Mouse (Mus musculus): Measurements from ENCODE around the gene Pakap.

Pakap gene

DNA sequence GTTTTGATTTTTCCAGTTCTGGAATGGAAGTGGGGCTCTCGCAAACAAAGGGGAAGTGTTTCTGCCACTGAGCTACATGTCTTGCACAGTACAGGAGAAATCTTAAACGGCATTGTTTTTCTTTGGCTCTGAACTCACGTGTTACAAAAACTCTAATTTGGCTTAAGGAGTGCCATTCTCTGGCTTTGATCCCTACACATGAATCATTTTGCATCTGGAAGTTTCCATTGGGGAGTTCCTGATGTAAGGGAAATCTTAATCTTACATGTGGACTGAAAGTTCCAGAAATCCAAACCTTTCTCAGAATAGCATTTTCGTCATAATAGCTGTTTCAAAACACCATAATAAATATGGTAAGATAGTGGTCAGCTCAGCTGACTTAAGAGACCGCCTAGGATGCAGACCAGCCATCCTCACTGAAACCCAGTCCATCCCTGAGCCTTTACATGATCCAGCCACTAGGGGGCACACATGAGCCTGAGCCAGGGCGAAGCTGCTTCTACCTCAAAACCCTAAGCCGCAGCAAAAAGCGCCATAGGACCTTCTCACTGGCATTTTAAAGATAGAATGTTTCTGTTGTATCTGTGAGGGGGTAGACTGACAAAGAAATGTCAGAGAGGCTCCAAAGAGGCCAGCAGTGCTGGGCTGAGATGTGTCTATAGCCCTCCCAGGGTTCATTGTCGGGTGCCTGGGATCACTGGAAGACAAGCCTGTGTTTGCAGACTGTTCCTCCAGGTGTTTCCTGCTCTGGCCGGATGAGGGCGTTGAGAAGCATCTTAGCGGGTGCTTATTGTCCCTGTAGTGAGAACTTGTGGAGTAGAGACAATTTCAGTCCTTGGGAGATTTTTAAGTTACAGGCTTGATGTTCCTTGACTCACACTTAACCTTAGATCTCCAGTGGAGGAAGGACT, 105.3 kb downstream of the Pakap start:
- peak; percentile 88 to 91 for DNase-seq (ENCODE audit: low spot score in 2 of 2)

DNA sequence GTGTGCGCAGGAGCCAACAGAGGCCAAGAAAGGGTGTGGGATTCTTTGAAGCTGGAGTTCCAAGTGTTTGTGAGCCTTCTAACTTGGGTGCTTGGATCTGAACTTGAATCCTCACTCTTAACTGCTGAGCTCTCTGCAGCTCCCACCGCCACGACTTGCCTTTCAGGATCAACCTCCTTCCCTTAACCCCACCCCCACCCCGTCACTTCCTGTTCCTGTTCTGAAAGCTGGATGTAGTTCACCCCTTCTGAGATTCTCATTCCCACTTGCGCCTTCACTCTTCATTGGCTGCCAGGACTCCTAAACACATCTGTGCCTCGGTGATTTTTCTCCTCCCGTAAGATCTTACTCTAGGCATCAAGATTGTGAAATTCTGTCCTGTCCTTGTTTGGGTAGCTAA, 106.4 kb downstream of the Pakap start:
- DNase-seq (ENCODE audit: low spot score in 2 of 2) = no peak

DNA sequence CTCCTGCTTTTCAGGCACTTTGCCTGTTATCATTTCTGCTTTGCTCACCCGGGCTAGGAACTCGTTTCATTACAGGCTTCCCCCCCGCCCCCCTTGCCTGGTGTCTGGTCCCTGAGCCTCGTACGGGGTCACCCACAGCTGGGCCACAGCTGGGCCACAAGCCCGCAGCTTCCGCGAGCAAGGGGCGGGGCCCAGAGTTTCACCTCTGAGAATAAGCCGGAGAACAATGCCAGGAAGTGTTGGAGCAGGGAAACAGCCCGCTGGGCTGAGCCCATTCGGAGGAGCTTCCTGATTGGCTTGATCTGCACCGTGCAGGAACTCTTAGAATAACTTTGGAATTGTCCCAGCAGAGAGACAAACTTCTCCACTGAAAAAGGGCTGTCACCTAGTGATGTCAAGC, 107.4 kb downstream of the Pakap start:
- DNase-seq (ENCODE audit: low spot score in 2 of 2) = peak; percentile 92 to 97

DNA sequence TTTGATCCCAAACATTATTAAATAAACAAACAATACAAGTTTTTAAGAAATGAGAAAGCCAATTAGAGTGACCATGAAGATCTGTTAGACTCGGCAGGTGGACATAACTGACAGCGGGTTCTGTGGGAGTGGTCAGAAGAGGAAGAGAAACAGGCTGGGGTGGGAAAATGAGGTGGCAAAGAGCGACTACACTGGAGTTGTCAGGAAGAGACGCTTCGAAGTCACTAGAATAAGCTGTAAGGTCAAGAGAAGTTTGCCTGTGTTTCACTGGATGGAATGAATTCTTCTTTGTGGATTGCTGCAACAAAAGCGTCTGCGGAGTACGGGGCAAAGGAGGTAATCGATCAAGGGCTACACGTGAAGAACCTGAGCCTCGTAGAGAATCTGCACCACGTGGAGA, 109.9 kb downstream of the Pakap start:
- no peak for DNase-seq (ENCODE audit: low spot score in 2 of 2)

DNA sequence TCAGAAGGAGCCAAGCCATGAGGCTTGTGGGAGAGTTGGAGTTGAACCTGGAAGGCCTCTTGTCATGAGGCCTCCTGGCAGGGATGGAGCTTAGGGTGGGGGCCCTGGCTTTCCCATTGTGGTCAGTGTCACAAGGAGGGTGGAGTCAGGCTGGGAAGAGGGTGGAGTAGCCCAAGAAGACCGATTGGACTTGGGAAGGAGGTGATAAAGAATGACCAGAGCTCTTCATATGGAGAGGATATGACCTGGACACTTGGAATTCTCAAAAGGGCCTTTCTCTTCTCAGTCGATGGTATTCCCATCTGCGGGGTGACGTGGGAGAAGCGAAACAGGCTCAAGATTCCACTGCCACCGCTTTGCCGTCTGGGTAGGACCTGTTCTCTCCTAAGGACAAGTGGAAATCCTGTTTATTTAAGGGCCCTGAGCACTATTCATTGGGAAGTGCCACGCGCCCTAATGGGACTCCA, 111.0 kb downstream of the Pakap start:
- DNase-seq (ENCODE audit: low spot score in 2 of 2) = peak; percentile 80 to 91

DNA sequence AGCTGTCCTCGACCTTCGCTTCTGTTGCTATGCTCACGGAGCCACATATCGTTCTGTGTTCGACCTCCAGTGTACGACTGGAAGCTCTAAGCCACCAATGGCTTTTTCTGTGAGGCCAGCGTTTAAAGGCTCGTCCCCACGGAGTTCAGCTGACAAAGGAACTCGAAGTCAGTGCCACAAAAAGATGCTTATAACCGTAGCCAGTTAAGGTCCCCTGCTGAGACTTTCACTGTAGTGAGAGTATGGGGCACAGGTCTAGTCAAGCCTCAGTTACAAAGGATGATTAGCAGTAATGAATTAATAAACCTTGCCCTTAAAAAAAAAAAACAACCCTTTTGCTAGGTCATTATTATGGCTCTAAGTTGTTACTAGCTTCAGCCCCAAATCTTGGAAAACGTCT, 112.2 kb downstream of the Pakap start:
- no peak for DNase-seq (ENCODE audit: low spot score in 2 of 2)

DNA sequence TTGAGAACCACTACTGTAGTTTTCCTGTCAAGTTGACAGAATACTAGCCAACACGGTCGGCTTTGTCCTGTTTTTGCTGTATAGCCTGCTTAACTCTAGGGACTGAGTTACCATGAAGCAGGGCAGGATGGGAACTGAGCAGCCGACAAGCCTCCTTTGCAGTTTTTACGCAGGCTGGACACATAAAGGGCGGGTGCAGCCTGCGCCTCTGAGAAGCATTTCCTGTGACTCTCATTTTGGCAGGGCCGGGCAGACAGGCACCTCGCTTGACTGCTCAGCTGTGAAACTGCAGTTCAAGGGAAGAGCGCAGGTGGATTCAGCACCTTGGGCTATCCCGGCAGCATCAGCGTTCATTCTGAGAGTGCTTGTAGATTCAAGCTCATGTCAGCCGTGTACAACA, 113.5 kb downstream of the Pakap start:
- peak; percentile 68 to 79 for DNase-seq (ENCODE audit: low spot score in 2 of 2)

DNA sequence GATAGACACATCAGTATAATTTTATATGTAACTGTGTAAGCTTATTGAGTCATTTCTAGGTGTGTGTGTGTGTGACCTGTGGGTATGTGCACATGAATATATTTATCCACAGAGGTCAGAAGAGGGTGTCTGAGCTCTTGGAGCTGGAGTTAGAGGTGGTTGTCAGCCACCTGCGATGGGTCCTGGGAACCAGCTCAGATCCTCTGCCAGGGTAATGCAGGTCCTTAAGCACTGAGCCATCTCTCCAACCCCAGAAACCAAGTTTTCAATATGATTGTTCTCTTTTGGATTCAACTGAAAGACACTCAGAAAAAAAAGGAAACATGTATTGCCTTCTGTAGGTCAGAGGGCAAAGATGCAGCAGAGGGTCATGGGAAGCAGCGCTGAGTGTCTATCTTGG, 114.4 kb downstream of the Pakap start:
- DNase-seq (ENCODE audit: low spot score in 2 of 2) = no peak

DNA sequence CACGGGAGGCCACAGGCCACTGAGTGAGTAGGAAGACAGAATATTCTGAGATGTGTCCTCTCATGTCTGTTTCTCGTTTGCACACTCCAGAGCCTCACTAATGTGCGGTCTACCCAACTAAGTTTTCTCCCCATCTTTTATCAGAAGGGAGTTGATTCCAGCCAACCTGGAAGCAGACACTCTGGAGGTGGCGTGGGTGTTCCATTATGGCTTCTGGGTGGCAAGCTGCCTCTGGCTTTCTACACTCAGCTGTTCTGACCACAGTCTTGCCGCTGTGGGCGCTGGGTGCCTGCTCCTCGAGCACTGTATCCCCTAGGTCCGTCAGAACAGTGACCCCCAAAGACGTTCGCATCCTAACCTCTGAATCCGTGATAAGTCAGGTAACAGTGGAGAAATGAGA, 115.0 kb downstream of the Pakap start:
- no peak for DNase-seq (ENCODE audit: low spot score in 2 of 2)

DNA sequence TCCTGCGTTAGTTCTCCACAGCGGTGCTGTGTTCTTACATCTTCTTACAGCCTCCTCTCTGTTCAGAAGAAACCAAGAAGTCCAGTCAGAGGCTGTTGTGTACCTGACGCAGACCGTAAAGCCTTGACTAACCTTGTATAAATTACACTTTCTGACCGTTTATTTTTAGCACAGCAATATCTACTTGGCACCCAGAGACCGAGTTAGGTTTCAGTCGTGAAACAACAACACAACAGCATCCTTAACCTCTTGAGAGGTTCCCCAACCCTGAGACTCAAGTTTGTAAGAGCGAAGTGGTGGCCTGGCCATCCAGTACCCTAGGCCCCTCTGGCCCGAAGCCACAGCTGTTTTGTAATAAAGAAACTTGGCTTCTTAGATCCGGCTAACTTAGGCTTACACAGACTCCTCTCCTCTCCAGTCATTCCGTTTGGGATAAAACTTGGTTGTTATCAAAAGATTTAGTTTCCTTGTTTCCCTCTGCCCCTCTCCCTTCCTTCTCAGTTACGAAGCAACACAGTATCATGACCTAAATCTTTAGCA, 116.8 kb downstream of the Pakap start:
- no peak for DNase-seq (ENCODE audit: low spot score in 2 of 2)

DNA sequence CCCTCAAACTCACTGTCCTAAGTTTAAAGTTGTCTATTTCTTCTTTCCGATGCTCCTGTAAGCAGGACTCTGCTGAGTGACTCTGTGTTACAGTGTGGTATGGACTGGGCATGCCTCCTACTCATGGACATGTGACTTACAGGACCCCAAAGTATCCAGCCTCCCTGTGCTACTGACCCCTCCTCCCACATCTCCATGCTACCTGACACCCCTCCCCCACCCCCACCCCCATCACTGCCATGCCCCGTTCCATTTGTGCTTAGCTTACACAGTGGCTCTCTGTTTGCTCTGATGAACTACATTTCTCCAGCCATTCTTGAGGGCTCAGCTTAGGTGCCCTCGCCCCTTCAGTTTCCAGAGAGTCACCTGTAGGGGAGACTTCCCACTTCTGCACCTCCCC, 118.8 kb downstream of the Pakap start:
- no peak for DNase-seq (ENCODE audit: low spot score in 2 of 2)

DNA sequence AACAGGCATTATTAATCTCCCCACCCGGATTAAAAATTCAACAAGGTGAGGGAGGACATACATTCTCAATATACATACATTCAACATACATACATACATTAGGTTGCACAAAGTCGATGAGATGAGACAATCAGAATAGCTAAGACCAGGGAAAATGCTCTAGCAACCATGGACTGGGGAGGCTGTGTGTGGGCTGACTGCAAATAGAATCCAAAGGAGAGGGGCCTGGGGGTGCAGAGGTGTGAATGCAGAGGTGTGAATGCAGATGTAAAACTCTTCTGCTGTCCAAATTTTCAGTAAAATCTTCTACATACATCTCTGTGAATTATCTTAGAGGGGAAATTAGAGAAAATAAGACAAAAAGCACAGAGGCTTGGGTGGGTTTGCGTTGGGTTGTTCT, 119.6 kb downstream of the Pakap start:
- no peak for DNase-seq (ENCODE audit: low spot score in 2 of 2)

DNA sequence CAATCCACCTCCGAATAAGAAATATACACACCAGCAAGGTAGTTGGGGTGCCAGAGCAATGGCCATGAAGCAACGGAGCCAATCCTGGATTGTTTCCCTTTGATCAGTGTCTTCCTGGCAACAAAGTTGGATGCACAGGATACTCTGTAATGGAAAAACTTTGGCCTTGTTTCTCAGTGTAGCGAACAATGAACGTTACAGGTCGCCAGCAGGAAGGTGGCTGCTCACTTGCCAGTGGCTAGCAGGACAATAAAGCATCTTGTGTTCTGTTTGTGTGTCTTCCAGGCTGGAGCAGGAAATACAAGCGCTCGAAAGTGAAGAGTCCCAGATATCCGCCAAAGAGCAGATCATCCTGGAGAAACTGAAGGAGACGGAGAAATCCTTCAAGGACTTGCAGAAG, 120.2 kb downstream of the Pakap start:
- DNase-seq (ENCODE audit: low spot score in 2 of 2) = peak; percentile 49 to 75

DNA sequence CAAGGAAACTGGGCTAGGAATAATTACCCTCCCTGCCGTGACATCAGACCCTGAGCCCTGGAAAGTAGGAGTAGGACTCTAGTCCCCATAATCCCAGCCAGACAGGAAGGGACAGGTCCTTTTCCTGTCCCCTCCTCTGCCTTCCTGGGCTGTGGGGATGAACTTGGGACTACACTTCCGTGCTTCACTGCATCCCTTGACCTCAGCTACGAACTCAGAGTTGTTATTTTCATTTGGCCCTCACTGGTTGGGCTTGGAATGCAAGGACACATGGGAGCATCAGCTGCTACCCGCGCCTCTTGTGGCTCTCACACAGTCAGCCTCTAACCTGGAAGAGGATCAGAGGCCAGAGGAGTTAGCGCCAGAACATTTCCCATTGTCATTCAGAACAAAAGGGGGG, 122.0 kb downstream of the Pakap start:
- peak; percentile 40 to 60 for DNase-seq (ENCODE audit: low spot score in 2 of 2)

DNA sequence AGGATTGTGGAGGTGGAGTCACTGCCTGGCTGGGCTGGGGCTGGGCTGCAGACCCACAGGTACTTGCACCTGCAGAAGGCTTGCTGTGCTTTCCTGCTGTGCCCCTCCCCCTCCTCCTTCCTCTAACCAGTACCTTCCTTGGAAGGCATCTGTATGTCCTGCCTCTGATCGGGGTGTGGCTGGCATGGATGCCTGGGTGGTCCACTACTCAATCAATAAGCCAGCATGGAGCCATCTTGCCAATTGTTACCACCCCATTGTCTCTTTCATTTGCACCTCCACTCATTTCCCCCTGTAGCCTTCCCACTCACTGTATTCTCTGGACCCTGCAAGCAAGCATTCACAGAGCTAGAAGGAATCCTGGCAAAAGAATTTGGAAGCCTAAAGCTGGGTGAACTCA, 122.8 kb downstream of the Pakap start:
- DNase-seq (ENCODE audit: low spot score in 2 of 2) = no peak

DNA sequence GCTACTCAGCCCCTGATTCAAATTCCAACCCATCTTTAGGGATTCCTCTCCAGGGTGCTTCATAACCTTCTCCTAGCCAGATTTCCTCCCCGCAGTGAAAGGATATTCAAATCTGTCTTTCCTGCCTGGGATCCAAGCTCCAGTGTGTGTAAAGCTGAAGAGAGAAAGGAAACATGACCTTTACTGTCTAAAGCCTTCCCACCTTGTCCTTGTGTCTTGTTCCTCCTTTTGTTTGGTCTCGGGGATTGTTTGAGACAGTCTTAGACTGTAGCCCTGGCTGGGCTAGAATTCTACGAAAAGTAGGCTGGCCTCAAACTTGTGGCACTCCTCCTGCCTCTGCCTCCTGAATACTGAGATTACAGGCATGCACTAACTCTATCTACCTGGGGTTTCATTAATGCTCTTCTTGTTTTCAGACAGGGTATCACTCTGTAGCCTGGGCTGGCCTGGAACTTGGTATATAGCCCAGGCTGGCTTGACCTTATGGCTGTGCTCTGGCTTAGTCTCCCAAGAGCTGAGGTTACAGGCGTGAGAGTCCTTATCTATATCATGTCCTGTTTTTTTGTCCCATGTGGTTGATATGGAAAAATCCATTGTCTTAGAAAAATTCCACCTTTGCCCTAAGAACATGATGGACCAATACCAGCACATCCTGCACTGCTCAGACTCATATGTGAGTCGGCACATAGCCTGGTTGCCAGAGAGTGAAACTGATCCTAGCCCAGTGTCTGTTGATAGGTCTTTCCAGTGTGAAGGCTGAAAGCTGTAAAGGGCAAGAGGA, 126.6 kb downstream of the Pakap start:
- DNase-seq (ENCODE audit: low spot score in 2 of 2) = peak; percentile 24 to 45

DNA sequence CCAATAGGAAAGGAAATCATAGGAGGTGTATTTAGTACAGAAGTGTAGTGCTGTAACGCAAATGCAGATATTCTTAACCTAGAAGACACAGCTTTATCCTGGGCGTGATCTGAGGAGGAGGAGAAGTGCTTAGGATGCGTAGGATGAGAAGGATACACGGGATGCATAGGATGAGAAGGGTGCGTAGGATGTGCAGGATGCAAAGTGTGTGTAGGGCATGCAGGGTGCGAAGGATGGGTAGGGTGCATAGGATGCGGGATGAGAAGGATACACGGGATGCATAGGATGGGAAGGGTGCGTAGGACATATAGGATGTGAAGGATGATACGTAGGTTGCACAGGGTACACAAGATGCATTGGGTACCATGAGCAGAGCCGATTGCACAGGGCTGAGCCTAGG, 129.0 kb downstream of the Pakap start:
- no peak for DNase-seq (ENCODE audit: low spot score in 2 of 2)

DNA sequence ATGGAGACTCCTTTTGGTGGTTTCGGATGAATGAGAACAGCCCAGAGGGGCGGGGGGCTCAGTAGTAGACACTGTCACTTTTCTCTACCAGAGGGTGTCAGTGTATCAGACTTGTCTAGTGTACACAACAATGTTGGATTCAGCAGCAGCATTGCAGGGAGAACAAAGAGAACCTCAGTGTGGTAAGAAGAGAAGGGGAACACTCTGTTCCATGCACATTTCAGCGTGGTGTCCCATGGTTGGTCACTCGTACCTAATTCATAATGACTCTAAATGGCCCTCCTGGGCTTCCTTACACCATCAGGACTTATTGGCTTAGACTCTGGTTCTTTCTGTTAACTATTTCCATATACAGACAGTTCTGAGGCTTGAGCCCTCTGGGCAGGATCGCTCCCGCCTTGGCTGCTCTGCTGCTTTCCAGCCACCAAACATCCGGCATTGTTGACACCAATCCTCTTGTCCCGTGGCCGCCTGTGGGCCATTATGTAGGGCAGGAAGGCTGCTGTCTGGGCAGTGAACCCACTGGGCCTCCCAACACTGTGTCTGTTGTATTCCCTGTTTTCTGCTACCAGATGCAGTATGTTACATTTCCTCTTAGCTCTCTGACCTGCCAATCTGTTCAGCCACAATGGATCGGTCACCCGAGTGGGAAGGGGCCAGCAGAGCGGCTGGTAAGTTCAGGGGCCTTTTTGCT, 130.1 kb downstream of the Pakap start:
- no peak for DNase-seq (ENCODE audit: low spot score in 2 of 2)

DNA sequence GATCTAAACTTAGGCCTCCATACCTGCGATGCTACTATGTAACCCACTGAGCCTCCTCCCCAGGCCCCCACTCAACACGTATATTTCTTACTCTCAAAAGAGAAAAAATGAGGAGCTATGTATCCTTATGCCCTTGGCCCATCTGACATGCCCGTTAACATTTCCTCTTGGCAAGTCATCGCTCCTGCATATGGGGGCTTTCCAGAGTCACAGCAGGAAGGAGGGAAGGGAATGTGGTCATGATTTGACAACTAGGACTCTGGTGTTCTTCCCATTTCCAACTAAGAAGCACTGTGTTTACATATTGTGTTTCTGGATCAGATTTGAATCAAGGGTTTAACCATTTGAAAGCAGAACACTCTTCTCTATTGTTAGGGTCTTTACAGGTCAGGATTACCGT, 133.6 kb downstream of the Pakap start:
- no peak for DNase-seq (ENCODE audit: low spot score in 2 of 2)

DNA sequence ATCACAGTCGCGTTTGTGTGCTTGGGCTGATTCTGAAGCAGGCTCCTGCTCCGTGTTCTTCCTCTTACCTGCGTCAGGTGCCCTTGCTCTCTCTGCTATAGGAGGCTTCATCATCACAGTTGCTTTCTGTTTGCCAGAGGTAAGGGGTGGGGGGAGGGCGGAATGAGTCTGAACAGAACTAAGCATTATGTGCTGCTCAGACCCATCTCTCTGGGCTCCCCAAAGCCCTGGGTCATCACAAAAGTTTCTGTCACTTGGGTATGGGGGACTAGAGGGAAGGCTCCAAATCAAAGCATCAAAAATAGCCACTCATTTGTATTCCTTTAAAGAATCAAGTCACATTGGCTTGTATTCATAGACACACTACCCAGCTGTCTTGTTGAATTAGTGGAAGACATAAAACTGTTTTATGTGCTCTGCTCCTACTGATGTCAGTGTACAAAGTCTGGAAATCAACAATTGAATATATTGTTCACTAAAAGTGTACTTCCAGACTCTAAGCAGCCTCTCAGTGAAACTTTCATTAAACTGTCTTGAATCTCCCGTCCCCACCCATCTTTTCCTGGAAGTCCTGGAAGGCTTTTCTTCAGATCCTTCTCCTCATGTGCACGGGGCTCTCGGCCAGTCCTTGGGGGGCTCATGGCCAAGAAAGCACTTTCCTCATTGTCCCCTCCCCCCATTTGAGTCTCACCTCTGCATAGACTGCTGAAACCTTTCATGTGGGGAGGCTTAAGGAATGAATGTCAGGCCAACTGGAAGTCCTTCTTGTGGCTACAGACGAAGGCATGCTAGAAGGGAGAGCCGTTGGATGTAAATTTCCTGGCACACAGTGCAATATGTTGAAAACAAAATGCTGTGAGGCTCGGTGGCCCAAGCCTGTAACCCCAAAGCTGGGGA, 135.8 kb downstream of the Pakap start:
- no peak for DNase-seq (ENCODE audit: low spot score in 2 of 2)

DNA sequence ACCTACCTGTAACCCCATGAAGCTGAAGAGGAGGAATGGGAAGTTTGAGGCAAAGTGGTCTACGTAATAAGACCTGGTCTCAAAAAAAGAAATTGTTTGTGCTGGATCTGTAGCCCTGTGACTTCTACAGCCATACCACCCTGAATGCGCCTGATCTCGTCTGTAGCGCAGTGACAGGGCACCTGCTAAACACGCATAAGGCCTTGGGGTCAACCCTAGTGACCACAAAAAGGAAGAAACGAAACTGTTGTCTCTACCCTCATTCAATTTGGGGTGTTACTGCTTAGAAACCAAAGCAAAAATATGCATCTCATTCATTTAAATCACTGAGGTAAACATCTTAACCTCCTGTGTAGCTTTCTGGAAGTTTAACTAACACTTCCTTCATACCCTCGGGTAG, 136.6 kb downstream of the Pakap start:
- no peak for DNase-seq (ENCODE audit: low spot score in 2 of 2)
